Mouse (Mus musculus): ENCODE measurements around the gene Krt8. TPM values are rescaled to one million over a fixed set of nuclear protein-coding genes. Genes with fewer than 3 reads are reported as not detected.

Gene Krt8
- total and polyA plus RNA-seq, 2 experiments from 2014 or later = 7.2 to 110 TPM

- no peak for ATAC-seq (ENCODE audit: insufficient read depth, low read depth)
- WGBS = 69% methylated on average over 3 of the region's 3 CpGs
- Histone ChIP-seq H3K9ac (replicated peaks; ENCODE audit: low read depth, low read length) (no peak overlapping the region), H3K27me3 (ENCODE audit: control insufficient read depth, insufficient read depth, low read length) (0 out of 2 replicates have a peak, but pooled peaks cover 8% of the 10 kb centered on the region), H3K9me3 (replicated peaks; ENCODE audit: control insufficient read depth, low read length) (no peaks in the 10 kb centered on the region), H3K4me1 (ENCODE audit: control insufficient read depth, insufficient read depth) (no peaks in the 10 kb centered on the region), H3K36me3 (replicated peaks; ENCODE audit: control insufficient read depth, insufficient read depth, low read length) (no peaks in the 10 kb centered on the region), H3K4me2 (ENCODE audit: low read depth, low read length) (no peak overlapping the region), H3K27ac (ENCODE audit: low read depth) (no peak overlapping the region), H3K4me3 (ENCODE audit: low read depth, low read length) (no peak overlapping the region)
- TF ChIP-seq CTCF (IDR thresholded peaks at IDR 0.05; ENCODE audit: low read depth) = no peak
- TF ChIP-seq EP300 (IDR thresholded peaks at IDR 0.05; ENCODE audit: low read depth) = no peak
- no peak for DNase-seq (ENCODE audit: low spot score)
Observed at GRCm38 (mm10) chr15:102010569-102011245, 6.4 kb upstream of the Krt8 start.

GRCm38 (mm10) chr15:102007097-102008069 is 3.1 kb upstream of the Krt8 start:
- ATAC-seq (ENCODE audit: insufficient read depth, low read depth) (no peak), DNase-seq (ENCODE audit: low spot score) (no peak)
- H3K9ac ChIP-seq (replicated peaks; ENCODE audit: low read depth, low read length) = no peak overlapping the region
- H3K27me3 ChIP-seq (ENCODE audit: control insufficient read depth, insufficient read depth, low read length) = peaks cover 31% of the 10 kb centered on the region; the same call in 1 of the 2 replicates
- 72% methylated on average over 12 of the region's 12 CpGs for WGBS
- H3K27ac ChIP-seq (ENCODE audit: low read depth) = no peak overlapping the region
- H3K36me3 ChIP-seq (replicated peaks; ENCODE audit: control insufficient read depth, insufficient read depth, low read length) = no peaks in the 10 kb centered on the region
- TF ChIP-seq EP300 (IDR thresholded peaks at IDR 0.05; ENCODE audit: low read depth) = no peak
- TF ChIP-seq CTCF (IDR thresholded peaks at IDR 0.05; ENCODE audit: low read depth) = no peak
- H3K4me3 ChIP-seq (ENCODE audit: low read depth, low read length) = no peak overlapping the region
- H3K9me3 ChIP-seq (replicated peaks; ENCODE audit: control insufficient read depth, low read length) = no peaks in the 10 kb centered on the region
- H3K4me1 ChIP-seq (ENCODE audit: control insufficient read depth, insufficient read depth) = peaks cover 4% of the 10 kb centered on the region
- H3K4me2 ChIP-seq (ENCODE audit: low read depth, low read length) = no peak overlapping the region

- peaks cover 38% of the 10 kb centered on the region; the same call in 1 of the 2 replicates for H3K27me3 ChIP-seq (ENCODE audit: control insufficient read depth, insufficient read depth, low read length)
- H3K9me3 ChIP-seq (replicated peaks; ENCODE audit: control insufficient read depth, low read length) = no peaks in the 10 kb centered on the region
- H3K4me2 ChIP-seq (ENCODE audit: low read depth, low read length) = no peak overlapping the region
- 44% methylated on average over 11 of the region's 11 CpGs for WGBS
- H3K4me1 ChIP-seq (ENCODE audit: control insufficient read depth, insufficient read depth) = peaks cover 4% of the 10 kb centered on the region
- no peak overlapping the region for H3K27ac ChIP-seq (ENCODE audit: low read depth)
- no peak overlapping the region for H3K9ac ChIP-seq (replicated peaks; ENCODE audit: low read depth, low read length)
- TF ChIP-seq EP300 (IDR thresholded peaks at IDR 0.05; ENCODE audit: low read depth) (no peak), CTCF (IDR thresholded peaks at IDR 0.05; ENCODE audit: low read depth) (no peak)
- H3K4me3 ChIP-seq (ENCODE audit: low read depth, low read length) = no peak overlapping the region
- no peaks in the 10 kb centered on the region for H3K36me3 ChIP-seq (replicated peaks; ENCODE audit: control insufficient read depth, insufficient read depth, low read length)
- DNase-seq (ENCODE audit: low spot score) (no peak), ATAC-seq (ENCODE audit: insufficient read depth, low read depth) (no peak)
Observed at GRCm38 (mm10) chr15:102006317-102006716, 2.0 kb upstream of the Krt8 start.

GRCm38 (mm10) chr15:102005290-102005689 is 1.0 kb upstream of the Krt8 start:
- TF ChIP-seq EP300 (IDR thresholded peaks at IDR 0.05; ENCODE audit: low read depth) = no peak
- no peak for TF ChIP-seq CTCF (IDR thresholded peaks at IDR 0.05; ENCODE audit: low read depth)
- Histone ChIP-seq H3K4me2 (ENCODE audit: low read depth, low read length) (no peak overlapping the region), H3K4me1 (ENCODE audit: control insufficient read depth, insufficient read depth) (peaks cover 4% of the 10 kb centered on the region), H3K9ac (replicated peaks; ENCODE audit: low read depth, low read length) (no peak overlapping the region), H3K36me3 (replicated peaks; ENCODE audit: control insufficient read depth, insufficient read depth, low read length) (no peaks in the 10 kb centered on the region), H3K4me3 (ENCODE audit: low read depth, low read length) (no peak overlapping the region), H3K27me3 (ENCODE audit: control insufficient read depth, insufficient read depth, low read length) (peaks cover 38% of the 10 kb centered on the region; the same call in 1 of the 2 replicates), H3K9me3 (replicated peaks; ENCODE audit: control insufficient read depth, low read length) (no peaks in the 10 kb centered on the region), H3K27ac (ENCODE audit: low read depth) (no peak overlapping the region)
- ATAC-seq (ENCODE audit: insufficient read depth, low read depth) = no peak
- WGBS = 58% methylated on average over 4 of the region's 4 CpGs
- DNase-seq (ENCODE audit: low spot score) = no peak

GRCm38 (mm10) chr15:102003516-102003915 is 766 bp downstream of the Krt8 start:
- ATAC-seq (ENCODE audit: insufficient read depth, low read depth) = no peak

More at GRCm38 (mm10) chr15:102003516-102003915, 766 bp downstream of the Krt8 start:
- 25% methylated on average over 12 of the region's 12 CpGs for WGBS
- Histone ChIP-seq H3K4me1 (ENCODE audit: control insufficient read depth, insufficient read depth) (peaks cover 4% of the 10 kb centered on the region), H3K9ac (replicated peaks; ENCODE audit: low read depth, low read length) (peak overlapping the region; percentile 24; the same call in 1 of the 2 replicates), H3K4me2 (ENCODE audit: low read depth, low read length) (peak overlapping the region; percentile 62), H3K27me3 (ENCODE audit: control insufficient read depth, insufficient read depth, low read length) (peaks cover 38% of the 10 kb centered on the region; the same call in 1 of the 2 replicates), H3K4me3 (ENCODE audit: low read depth, low read length) (peak overlapping the region; percentile 40), H3K9me3 (replicated peaks; ENCODE audit: control insufficient read depth, low read length) (no peaks in the 10 kb centered on the region), H3K36me3 (replicated peaks; ENCODE audit: control insufficient read depth, insufficient read depth, low read length) (no peaks in the 10 kb centered on the region), H3K27ac (ENCODE audit: low read depth) (no peak overlapping the region)
- DNase-seq (ENCODE audit: low spot score) = no peak
- no peak for TF ChIP-seq EP300 (IDR thresholded peaks at IDR 0.05; ENCODE audit: low read depth)
- no peak for TF ChIP-seq CTCF (IDR thresholded peaks at IDR 0.05; ENCODE audit: low read depth)

Measured in heart, postnatal 0 days (tissue).